Mouse (Mus musculus) heart, postnatal 0 days (tissue): Measurements from ENCODE around the gene Gm29797. TPM values are rescaled to one million over a fixed set of nuclear protein-coding genes. Genes with fewer than 3 reads are reported as not detected.

ENCODE experiments used
- ATAC-seq: fragments of 200-750 bp; cut with Nextera tagmentation; 2 replicates; pipeline ENCODE4 v1.8.0; 2017; ENCODE audit warnings: low read depth, moderate number of reproducible peaks, moderate library complexity; ENCODE audit not compliant: insufficient read depth
- DNase-seq: peaks from one replicate; pipeline ENCODE4 v3.0.0-alpha.2; 2016; ENCODE audit warnings: low spot score
- H3K27ac ChIP-seq: fragments of 300-500 bp; sonication (generic); 2 replicates; pipeline ENCODE4 v1.5.1; 2014; ENCODE audit warnings: low read depth, mild to moderate bottlenecking
- H3K27me3 ChIP-seq: fragments of 300-500 bp; sonication (generic); 2 replicates; pipeline ENCODE4 v1.6.1; 2014; ENCODE audit warnings: low read length, mixed read lengths; ENCODE audit not compliant: control insufficient read depth, insufficient read depth
- H3K36me3 ChIP-seq: fragments of 300-500 bp; sonication (generic); replicated peaks from 2 replicates; pipeline ENCODE4 v1.6.1; 2014; ENCODE audit warnings: low read length, mixed read lengths; ENCODE audit not compliant: control insufficient read depth, insufficient read depth
- H3K4me1 ChIP-seq: fragments of 300-500 bp; sonication (generic); 2 replicates; pipeline ENCODE4 v1.6.1; 2014; ENCODE audit warnings: antibody characterized with exemption; ENCODE audit not compliant: control insufficient read depth, insufficient read depth
- H3K4me2 ChIP-seq: fragments of 300-500 bp; sonication (generic); 2 replicates; pipeline ENCODE4 v1.6.1; 2014; ENCODE audit warnings: low read depth, mild to moderate bottlenecking, low read length, moderate library complexity
- H3K4me3 ChIP-seq: fragments of 300-500 bp; sonication (generic); 2 replicates; pipeline ENCODE4 v1.5.1; 2014; ENCODE audit warnings: low read depth, low read length
- H3K9ac ChIP-seq: fragments of 300-500 bp; sonication (generic); replicated peaks from 2 replicates; pipeline ENCODE4 v1.6.1; 2014; ENCODE audit warnings: low read depth, low read length, mixed read lengths
- H3K9me3 ChIP-seq: fragments of 300-500 bp; sonication (generic); replicated peaks from 2 replicates; pipeline ENCODE4 v1.6.1; 2016; ENCODE audit warnings: low read length; ENCODE audit not compliant: control insufficient read depth
- CTCF ChIP-seq: IDR thresholded peaks from 2 replicates; pipeline ENCODE4 v1.5.1; 2016; ENCODE audit warnings: antibody characterized with exemption, control low read depth, low read depth
- EP300 ChIP-seq: IDR thresholded peaks from 2 replicates; pipeline ENCODE4 v1.6.1; 2016; ENCODE audit warnings: antibody characterized with exemption, low read depth
- WGBS: fragments of 180-500 bp; shearing (Covaris S2); extraction: QIAGEN DNeasy Blood & Tissue Kit; methylation state at CpG from one replicate; pipeline ENCODE4 v1.1.7; 2014; 5-methylcytosine and 5-hydroxymethylcytosine counted together
- polyA plus RNA-seq: library from polyadenylated mRNA; unstranded; fragments of >200 nt; fragmentation: Nextera tagmentation; extraction: Ambion mirVana; gene quantifications from 2 replicates; pipeline ENCODE4 v1.2.1, GENCODE M21; 2015
- total RNA-seq: library from RNA; depleted of rRNA; stranded (reverse); fragments of >200 nt; gene quantifications from 2 replicates; pipeline ENCODE4 v1.2.3, GENCODE M21; 2014; ENCODE audit warnings: low replicate concordance; rRNA removed

The Gm29797 gene
- total RNA-seq: not detected in 2 replicates
- not detected in 2 replicates for polyA plus RNA-seq

- ATAC-seq: no peak
- Histone ChIP-seq H3K27me3 (no peaks in the 10 kb centered on the region), H3K9ac (no peak within 1 kb of the TSS), H3K4me1 (0 out of 2 replicates have a peak, but pooled peaks cover under 1% of the 10 kb centered on the region), H3K27ac (no peak within 1 kb of the TSS), H3K36me3 (peaks cover 39% of the 10 kb centered on the region), H3K9me3 (no peaks in the 10 kb centered on the region), H3K4me3 (no peak within 1 kb of the TSS), H3K4me2 (no peak within 1 kb of the TSS)
- TF ChIP-seq EP300: no peak
- TF ChIP-seq CTCF: no peak
- no peak for DNase-seq
- WGBS: 75% methylated on average over 3 of the region's 3 CpGs
Measured at GRCm38 (mm10) chr2:181656734-181657133, at the start of gene Gm29797. Gene Gm29797 (plus strand): TSS chr2:181657034.

- Histone ChIP-seq H3K4me2 (no peak overlapping the region), H3K4me1 (no peaks in the 10 kb centered on the region), H3K4me3 (no peak overlapping the region), H3K36me3 (peaks cover 60% of the 10 kb centered on the region), H3K9me3 (no peaks in the 10 kb centered on the region), H3K27me3 (no peaks in the 10 kb centered on the region), H3K27ac (no peak overlapping the region), H3K9ac (no peak overlapping the region)
- WGBS: 91% methylated on average over 5 of the region's 5 CpGs
- TF ChIP-seq CTCF (no peak), EP300 (no peak)
- ATAC-seq (no peak), DNase-seq (no peak)
Measured at GRCm38 (mm10) chr2:181618761-181619495, 37.9 kb upstream of the Gm29797 start.

DNA sequence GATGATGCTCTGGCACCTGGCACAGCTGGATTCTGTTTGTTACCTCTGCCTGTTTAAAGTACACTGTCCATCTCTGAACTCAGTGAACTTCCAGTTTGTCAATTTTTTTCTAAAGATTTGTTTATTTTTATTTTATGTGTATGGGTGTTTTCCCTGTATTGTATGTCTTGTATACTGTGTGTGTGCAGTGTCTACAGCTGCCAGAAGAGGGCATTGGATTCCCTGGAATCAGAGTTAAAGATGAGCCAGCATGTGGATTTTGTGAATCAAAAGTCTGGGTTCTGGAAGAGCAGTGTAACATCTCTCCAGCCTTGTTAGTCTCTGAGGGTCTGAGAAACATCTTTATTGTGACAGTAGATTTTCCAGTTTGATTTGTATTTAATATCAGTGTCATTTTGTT lies 33.4 kb upstream of the Gm29797 start:
- H3K4me2 ChIP-seq: no peak overlapping the region
- no peak overlapping the region for H3K9ac ChIP-seq
- H3K4me3 ChIP-seq: no peak overlapping the region
- ATAC-seq (no peak), DNase-seq (no peak)
- H3K36me3 ChIP-seq: peaks cover 50% of the 10 kb centered on the region
- H3K9me3 ChIP-seq: no peaks in the 10 kb centered on the region
- TF ChIP-seq EP300: no peak
- TF ChIP-seq CTCF: peak; percentile 49
- H3K27me3 ChIP-seq: no peaks in the 10 kb centered on the region
- H3K27ac ChIP-seq: no peak overlapping the region
- H3K4me1 ChIP-seq: no peaks in the 10 kb centered on the region

DNA sequence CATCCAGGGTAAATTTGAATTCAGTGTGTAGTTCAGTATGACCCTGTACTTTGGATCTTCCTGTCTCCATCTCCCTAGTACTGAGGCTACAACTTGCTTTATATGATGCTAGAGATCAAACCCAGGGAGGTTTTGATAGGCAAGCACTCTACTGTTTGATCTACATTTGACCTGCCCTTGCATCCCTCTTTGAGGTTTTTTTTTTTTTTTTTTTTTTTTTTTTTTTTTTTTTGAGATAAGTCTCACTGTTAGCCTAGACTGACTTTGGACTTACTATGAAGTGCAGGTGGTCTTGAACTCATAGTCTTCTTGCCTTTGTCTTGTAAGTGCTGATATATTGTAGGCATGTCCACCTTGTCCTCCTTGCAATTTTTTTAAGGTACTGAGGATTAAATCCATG lies 28.4 kb upstream of the Gm29797 start:
- ATAC-seq (no peak), DNase-seq (no peak)
- H3K4me2 ChIP-seq: no peak overlapping the region
- H3K27me3 ChIP-seq: no peaks in the 10 kb centered on the region
- H3K36me3 ChIP-seq: peaks cover 49% of the 10 kb centered on the region
- H3K27ac ChIP-seq: no peak overlapping the region
- no peak overlapping the region for H3K9ac ChIP-seq
- TF ChIP-seq EP300 (no peak), CTCF (no peak)
- H3K4me3 ChIP-seq: no peak overlapping the region
- no peaks in the 10 kb centered on the region for H3K4me1 ChIP-seq
- H3K9me3 ChIP-seq: no peaks in the 10 kb centered on the region

- no peaks in the 10 kb centered on the region for H3K4me1 ChIP-seq
- no peaks in the 10 kb centered on the region for H3K27me3 ChIP-seq
- H3K4me3 ChIP-seq: no peak overlapping the region
- H3K36me3 ChIP-seq: peaks cover 76% of the 10 kb centered on the region
- no peaks in the 10 kb centered on the region for H3K9me3 ChIP-seq
- H3K9ac ChIP-seq: no peak overlapping the region
- no peak for TF ChIP-seq CTCF
- no peak for TF ChIP-seq EP300
- no peak overlapping the region for H3K4me2 ChIP-seq
- DNase-seq (no peak), ATAC-seq (no peak)
- WGBS: 96% methylated on average over 6 of the region's 6 CpGs
- H3K27ac ChIP-seq: no peak overlapping the region
Measured at GRCm38 (mm10) chr2:181632624-181633023, 24.2 kb upstream of the Gm29797 start.

- H3K4me2 ChIP-seq: no peak overlapping the region
- H3K4me1 ChIP-seq: no peaks in the 10 kb centered on the region
- WGBS: 90% methylated on average over 3 of the region's 3 CpGs
- H3K27ac ChIP-seq: no peak overlapping the region
- ATAC-seq: no peak
- no peak for DNase-seq
- no peak for TF ChIP-seq CTCF
- TF ChIP-seq EP300: no peak
- no peaks in the 10 kb centered on the region for H3K27me3 ChIP-seq
- peaks cover 89% of the 10 kb centered on the region for H3K36me3 ChIP-seq
- no peaks in the 10 kb centered on the region for H3K9me3 ChIP-seq
- no peak overlapping the region for H3K4me3 ChIP-seq
- H3K9ac ChIP-seq: no peak overlapping the region
Measured at GRCm38 (mm10) chr2:181635865-181636264, 21.0 kb upstream of the Gm29797 start.
